Mouse (Mus musculus): ENCODE measurements around the gene Crcp.

- TF ChIP-seq CTCF (IDR thresholded peaks at IDR 0.05; ENCODE audit: borderline replicate concordance, control insufficient read depth, extremely low read depth, insufficient read depth, low read length, poor library complexity) (no peak), POLR2A (IDR thresholded peaks at IDR 0.05; ENCODE audit: control insufficient read depth, extremely low read depth, insufficient read depth, low read length, poor library complexity) (peak; percentile 53; the same call in 1 of the 2 replicates)
Measured at GRCm38 (mm10) chr5:130029142-130029897, at the start of gene Crcp, which contains the start of gene Asl.
